Mouse (Mus musculus): Measurements from ENCODE around the gene Elmo2. TPM values are rescaled to one million over a fixed set of nuclear protein-coding genes. Genes with fewer than 3 reads are reported as not detected.

Gene Elmo2
- polyA plus RNA-seq, 1 experiment from 2014 or later: 16.6 TPM

DNA sequence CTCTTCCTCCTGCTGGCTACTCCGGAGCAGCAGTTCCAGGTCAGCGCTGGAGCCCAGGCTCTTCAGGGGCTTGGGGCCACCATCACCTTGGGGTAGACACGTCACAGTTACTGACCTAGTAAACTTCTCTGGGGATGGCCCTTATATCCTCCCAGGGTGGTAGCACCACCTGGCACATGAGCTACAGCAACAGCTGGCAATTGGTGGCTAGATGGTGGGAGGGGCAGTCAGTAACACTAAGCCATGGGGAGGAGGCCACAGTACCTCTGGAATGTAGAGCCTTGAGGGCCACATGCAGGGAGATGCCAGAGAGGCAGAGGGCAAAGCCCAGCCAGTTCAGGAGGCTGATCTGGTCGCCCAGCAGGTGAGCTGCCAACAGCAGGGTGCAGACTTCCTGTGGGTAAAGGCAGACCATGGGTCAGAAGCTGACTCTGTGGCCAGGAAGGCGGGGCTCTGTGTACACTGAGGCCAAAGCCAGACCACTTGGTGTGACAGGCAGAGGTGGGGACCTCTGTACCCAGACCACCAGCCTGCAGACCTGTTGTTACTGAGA is 49.0 kb downstream of the Elmo2 start:
- Histone ChIP-seq H3K4me1 (replicated peaks) (no peaks in the 10 kb centered on the region; the same call in 1 of the 2 replicates), H3K27ac (replicated peaks) (no peak overlapping the region), H3K36me3 (replicated peaks) (peaks cover 35% of the 10 kb centered on the region), H3K4me2 (no peak overlapping the region), H3K27me3 (no peaks in the 10 kb centered on the region), H3K4me3 (replicated peaks) (no peak overlapping the region), H3K9ac (no peak overlapping the region), H3K9me3 (replicated peaks) (no peaks in the 10 kb centered on the region)
- 68% methylated on average over 5 of the region's 5 CpGs for WGBS (ENCODE audit: insufficient replicate concordance)
- ATAC-seq (ENCODE audit: insufficient read depth): no peak

- H3K4me2 ChIP-seq: no peak overlapping the region
- WGBS (ENCODE audit: insufficient replicate concordance): 33% methylated on average over 8 of the region's 8 CpGs
- H3K9me3 ChIP-seq (replicated peaks): no peaks in the 10 kb centered on the region
- no peak overlapping the region for H3K9ac ChIP-seq
- peaks cover 24% of the 10 kb centered on the region for H3K36me3 ChIP-seq (replicated peaks)
- no peaks in the 10 kb centered on the region for H3K27me3 ChIP-seq
- H3K4me3 ChIP-seq (replicated peaks): no peak overlapping the region
- no peak for ATAC-seq (ENCODE audit: insufficient read depth)
- H3K4me1 ChIP-seq (replicated peaks): no peaks in the 10 kb centered on the region
- no peak overlapping the region for H3K27ac ChIP-seq (replicated peaks)
These were observed 50.5 kb downstream of the Elmo2 start for GRCm38 (mm10) chr2:165275824-165276223.

DNA sequence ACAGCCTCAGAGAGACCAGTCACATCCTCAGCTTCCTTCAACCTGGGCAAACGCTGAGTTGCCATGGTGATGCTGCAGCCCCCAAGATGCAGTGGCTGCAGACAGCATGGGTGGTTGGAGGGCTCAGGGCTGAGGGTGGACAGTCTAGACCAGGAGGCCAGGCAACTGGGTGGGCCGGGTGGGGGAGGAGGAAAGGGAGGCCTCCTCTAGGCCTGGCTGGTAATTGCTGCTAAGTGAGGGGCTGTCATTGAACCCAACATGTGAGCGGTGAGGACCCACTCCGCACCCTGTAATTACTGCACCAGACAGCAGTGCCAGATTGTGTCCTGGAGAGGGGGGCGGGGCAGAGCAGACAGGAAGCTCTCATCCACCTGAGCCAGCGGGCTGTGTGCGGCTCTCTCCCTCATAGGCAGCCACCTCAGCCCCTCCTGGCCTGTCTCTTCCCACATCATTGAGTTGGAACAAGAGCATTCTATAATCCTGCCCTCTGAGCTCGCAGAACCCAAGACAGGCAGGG is 51.1 kb downstream of the Elmo2 start:
- Histone ChIP-seq H3K4me3 (replicated peaks) (no peak overlapping the region), H3K9me3 (replicated peaks) (no peaks in the 10 kb centered on the region), H3K4me1 (replicated peaks) (no peaks in the 10 kb centered on the region), H3K27ac (replicated peaks) (no peak overlapping the region), H3K27me3 (no peaks in the 10 kb centered on the region), H3K9ac (no peak overlapping the region), H3K36me3 (replicated peaks) (peaks cover 20% of the 10 kb centered on the region; the same call in 1 of the 2 replicates), H3K4me2 (no peak overlapping the region)
- no peak for ATAC-seq (ENCODE audit: insufficient read depth)
- WGBS (ENCODE audit: insufficient replicate concordance): 53% methylated on average over 8 of the region's 8 CpGs

DNA sequence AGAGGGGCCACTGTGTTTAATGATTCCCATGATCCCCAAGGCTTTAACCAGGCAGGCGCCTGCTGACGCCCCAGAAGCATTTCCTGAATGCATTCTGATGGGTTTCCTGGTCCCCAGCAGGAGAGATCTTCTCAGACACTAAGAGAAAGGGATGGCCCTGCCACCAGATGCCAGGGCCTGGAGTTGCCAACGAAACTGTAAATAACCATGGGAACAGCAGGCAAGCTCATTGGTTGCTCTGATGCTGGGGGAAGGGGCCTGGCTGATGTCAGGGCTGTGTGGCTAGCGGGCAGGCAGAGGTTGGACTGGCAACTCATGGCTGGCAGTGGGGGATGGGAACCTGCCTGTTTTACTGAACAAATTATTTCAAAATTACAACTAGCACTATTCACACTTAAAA is 52.7 kb downstream of the Elmo2 start:
- 31% methylated on average over 4 of the region's 4 CpGs for WGBS (ENCODE audit: insufficient replicate concordance)
- Histone ChIP-seq H3K4me1 (replicated peaks) (no peaks in the 10 kb centered on the region), H3K27me3 (0 out of 2 replicates have a peak, but pooled peaks cover 2% of the 10 kb centered on the region), H3K36me3 (replicated peaks) (peaks cover 18% of the 10 kb centered on the region; the same call in 1 of the 2 replicates), H3K9me3 (replicated peaks) (no peaks in the 10 kb centered on the region), H3K4me2 (no peak overlapping the region), H3K9ac (no peak overlapping the region), H3K27ac (replicated peaks) (no peak overlapping the region), H3K4me3 (replicated peaks) (no peak overlapping the region)
- no peak for ATAC-seq (ENCODE audit: insufficient read depth)

GRCm38 (mm10) chr2:165271326-165271725 is 55.0 kb downstream of the Elmo2 start:
- peaks cover 20% of the 10 kb centered on the region for H3K27me3 ChIP-seq
- H3K36me3 ChIP-seq (replicated peaks): no peaks in the 10 kb centered on the region
- 18% methylated on average over 8 of the region's 8 CpGs for WGBS (ENCODE audit: insufficient replicate concordance)
- H3K4me3 ChIP-seq (replicated peaks): no peak overlapping the region
- no peak for ATAC-seq (ENCODE audit: insufficient read depth)
- no peaks in the 10 kb centered on the region for H3K9me3 ChIP-seq (replicated peaks)
- no peaks in the 10 kb centered on the region for H3K4me1 ChIP-seq (replicated peaks)
- no peak overlapping the region for H3K4me2 ChIP-seq
- H3K9ac ChIP-seq: no peak overlapping the region
- H3K27ac ChIP-seq (replicated peaks): no peak overlapping the region

DNA sequence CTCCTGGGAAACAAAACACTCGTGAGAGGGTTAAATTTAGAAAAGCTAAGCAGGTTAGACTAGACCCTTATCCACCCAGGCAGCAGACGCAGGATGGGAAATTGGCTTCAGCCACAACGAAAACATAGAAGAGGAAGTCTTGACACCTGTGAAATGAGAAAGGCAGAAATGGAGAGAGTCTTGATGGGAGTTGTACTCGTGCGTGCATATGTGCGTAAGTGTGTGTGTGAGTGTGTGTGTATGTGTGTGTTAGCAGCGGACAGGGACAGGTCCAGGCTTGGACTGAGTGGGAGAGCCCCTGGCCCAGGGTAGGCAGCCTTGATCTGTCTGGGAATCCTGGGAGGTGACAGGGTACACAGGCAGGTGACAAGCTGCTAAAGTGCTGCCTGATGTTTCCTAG is 55.4 kb downstream of the Elmo2 start:
- no peak for ATAC-seq (ENCODE audit: insufficient read depth)
- peaks cover 22% of the 10 kb centered on the region for H3K27me3 ChIP-seq
- no peak overlapping the region for H3K27ac ChIP-seq (replicated peaks)
- H3K9me3 ChIP-seq (replicated peaks): no peaks in the 10 kb centered on the region
- no peak overlapping the region for H3K4me2 ChIP-seq
- no peak overlapping the region for H3K9ac ChIP-seq
- no peaks in the 10 kb centered on the region for H3K4me1 ChIP-seq (replicated peaks)
- no peaks in the 10 kb centered on the region for H3K36me3 ChIP-seq (replicated peaks)
- no peak overlapping the region for H3K4me3 ChIP-seq (replicated peaks)
- 29% methylated on average over 7 of the region's 7 CpGs for whole genome bisulfite sequencing (ENCODE audit: insufficient replicate concordance)

DNA sequence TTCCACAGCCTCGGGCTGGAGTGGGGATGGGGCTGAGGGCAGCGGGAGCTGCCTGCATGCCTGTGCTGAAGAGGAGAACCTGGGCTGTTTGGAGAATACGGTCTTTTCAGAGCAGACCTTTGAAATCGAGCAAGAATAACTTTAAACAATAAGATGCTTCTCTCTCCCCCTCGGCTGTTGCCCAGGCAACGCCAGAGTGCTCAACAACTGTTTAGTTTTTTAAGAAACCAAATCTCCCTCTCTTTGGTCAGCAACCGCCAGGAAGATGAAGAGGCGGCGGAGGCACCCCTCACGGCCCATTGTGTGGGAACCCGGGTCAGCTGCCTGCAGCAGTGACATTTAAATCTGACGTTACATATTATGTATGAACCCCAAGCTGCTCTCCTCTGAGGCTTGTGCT is 59.5 kb downstream of the Elmo2 start:
- H3K9ac ChIP-seq: no peak overlapping the region
- no peak overlapping the region for H3K27ac ChIP-seq (replicated peaks)
- peaks cover 34% of the 10 kb centered on the region for H3K27me3 ChIP-seq
- ATAC-seq (ENCODE audit: insufficient read depth): no peak
- H3K4me2 ChIP-seq: no peak overlapping the region
- no peak overlapping the region for H3K4me3 ChIP-seq (replicated peaks)
- H3K36me3 ChIP-seq (replicated peaks): no peaks in the 10 kb centered on the region
- no peaks in the 10 kb centered on the region for H3K4me1 ChIP-seq (replicated peaks)
- WGBS (ENCODE audit: insufficient replicate concordance): 27% methylated on average over 12 of the region's 12 CpGs
- no peaks in the 10 kb centered on the region for H3K9me3 ChIP-seq (replicated peaks)

GRCm38 (mm10) chr2:165263861-165264260 is 62.4 kb downstream of the Elmo2 start:
- WGBS (ENCODE audit: insufficient replicate concordance): 53% methylated on average over 7 of the region's 7 CpGs
- H3K9ac ChIP-seq: no peak overlapping the region
- ATAC-seq (ENCODE audit: insufficient read depth): no peak
- H3K4me1 ChIP-seq (replicated peaks): no peaks in the 10 kb centered on the region
- H3K9me3 ChIP-seq (replicated peaks): no peaks in the 10 kb centered on the region
- peaks cover 41% of the 10 kb centered on the region for H3K27me3 ChIP-seq
- no peaks in the 10 kb centered on the region for H3K36me3 ChIP-seq (replicated peaks)
- H3K4me2 ChIP-seq: no peak overlapping the region
- H3K27ac ChIP-seq (replicated peaks): no peak overlapping the region
- no peak overlapping the region for H3K4me3 ChIP-seq (replicated peaks)

DNA sequence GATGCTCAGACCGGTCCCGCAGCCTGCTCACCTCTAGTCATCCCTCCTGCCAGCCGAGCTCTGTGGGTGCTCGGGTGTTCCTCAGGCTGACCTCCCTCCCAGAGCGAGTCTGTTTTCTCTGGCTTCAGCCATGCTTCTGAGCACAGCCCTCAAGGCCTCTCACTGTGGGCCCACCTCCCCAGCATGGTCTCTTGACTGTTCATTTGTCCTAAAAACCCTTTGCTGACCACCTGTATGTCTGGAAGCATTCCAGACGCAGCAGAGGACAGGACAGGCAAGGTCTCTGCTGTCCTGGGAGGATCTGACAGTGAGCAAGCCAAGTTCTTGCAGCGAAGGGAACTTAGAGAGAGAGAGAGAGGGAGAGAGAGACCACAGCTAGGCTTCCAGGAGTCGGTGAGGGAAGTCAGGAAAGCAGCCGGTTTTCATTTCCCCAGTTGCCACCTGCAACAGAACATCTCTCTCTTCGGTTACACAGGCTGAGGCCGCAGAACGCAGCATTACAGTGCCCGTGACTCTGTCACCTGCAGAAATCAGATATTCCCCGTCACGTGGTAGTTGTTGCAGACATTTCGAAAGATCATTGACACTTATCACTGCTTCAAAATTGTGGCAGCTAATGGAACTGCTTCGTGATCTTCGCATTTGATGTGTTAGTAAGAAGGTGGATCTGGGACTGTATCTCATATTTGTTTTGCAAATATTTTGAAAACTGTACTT is 63.8 kb downstream of the Elmo2 start:
- no peak overlapping the region for H3K4me2 ChIP-seq
- no peak overlapping the region for H3K27ac ChIP-seq (replicated peaks)
- no peaks in the 10 kb centered on the region for H3K36me3 ChIP-seq (replicated peaks)
- ATAC-seq (ENCODE audit: insufficient read depth): no peak
- H3K27me3 ChIP-seq: peaks cover 36% of the 10 kb centered on the region
- no peaks in the 10 kb centered on the region for H3K9me3 ChIP-seq (replicated peaks)
- no peak overlapping the region for H3K4me3 ChIP-seq (replicated peaks)
- no peak overlapping the region for H3K9ac ChIP-seq
- H3K4me1 ChIP-seq (replicated peaks): no peaks in the 10 kb centered on the region
- 41% methylated on average over 18 of the region's 18 CpGs for WGBS (ENCODE audit: insufficient replicate concordance)

- no peak for ATAC-seq (ENCODE audit: insufficient read depth)
- no peak overlapping the region for H3K4me3 ChIP-seq (replicated peaks)
These were observed 66.4 kb downstream of the Elmo2 start for GRCm38 (mm10) chr2:165259859-165260258.

GRCm38 (mm10) chr2:165258321-165258720 is 68.0 kb downstream of the Elmo2 start:
- Histone ChIP-seq H3K9ac (no peak overlapping the region), H3K4me1 (replicated peaks) (no peaks in the 10 kb centered on the region), H3K27me3 (peaks cover 57% of the 10 kb centered on the region), H3K4me3 (replicated peaks) (no peak overlapping the region), H3K27ac (replicated peaks) (no peak overlapping the region), H3K36me3 (replicated peaks) (no peaks in the 10 kb centered on the region), H3K9me3 (replicated peaks) (no peaks in the 10 kb centered on the region), H3K4me2 (no peak overlapping the region)
- WGBS (ENCODE audit: insufficient replicate concordance): 55% methylated on average over 6 of the region's 6 CpGs
- no peak for ATAC-seq (ENCODE audit: insufficient read depth)

More at GRCm38 (mm10) chr2:165259859-165260258, 66.4 kb downstream of the Elmo2 start:
- WGBS (ENCODE audit: insufficient replicate concordance): 62% methylated on average over 8 of the region's 8 CpGs
- Histone ChIP-seq H3K27ac (replicated peaks) (no peak overlapping the region), H3K4me1 (replicated peaks) (no peaks in the 10 kb centered on the region), H3K36me3 (replicated peaks) (no peaks in the 10 kb centered on the region), H3K27me3 (peaks cover 42% of the 10 kb centered on the region), H3K9me3 (replicated peaks) (no peaks in the 10 kb centered on the region), H3K9ac (no peak overlapping the region), H3K4me2 (no peak overlapping the region)
